Mouse (Mus musculus) midbrain, embryonic 15.5 days (tissue): ENCODE measurements around the gene Kif6. TPM values are rescaled to one million over a fixed set of nuclear protein-coding genes. Genes with fewer than 3 reads are reported as not detected.

ENCODE experiments used
- ATAC-seq: fragments of 200-750 bp; cut with Nextera tagmentation; replicated peaks from 2 replicates; pipeline ENCODE4 v1.8.0; 2017; ENCODE audit warnings: moderate TSS enrichment
- H3K27ac ChIP-seq: fragments of 300-500 bp; sonication (generic); 2 replicates; pipeline ENCODE4 v1.5.1; 2015; ENCODE audit warnings: mild to moderate bottlenecking, inconsistent platforms
- H3K27me3 ChIP-seq: fragments of 300-500 bp; sonication (generic); replicated peaks from 2 replicates; pipeline ENCODE4 v1.6.1; 2015; ENCODE audit warnings: inconsistent platforms
- H3K36me3 ChIP-seq: fragments of 300-500 bp; sonication (generic); replicated peaks from 2 replicates; pipeline ENCODE4 v1.6.1; 2015; ENCODE audit warnings: inconsistent platforms
- H3K4me1 ChIP-seq: fragments of 300-500 bp; sonication (generic); 2 replicates; pipeline ENCODE4 v1.6.1; 2015; ENCODE audit warnings: inconsistent platforms
- H3K4me2 ChIP-seq: fragments of 300-500 bp; sonication (generic); 2 replicates; pipeline ENCODE4 v1.6.1; 2015; ENCODE audit warnings: inconsistent platforms, mild to moderate bottlenecking, moderate library complexity
- H3K4me3 ChIP-seq: fragments of 300-500 bp; sonication (generic); 2 replicates; pipeline ENCODE4 v1.5.1; 2015; ENCODE audit warnings: mild to moderate bottlenecking, inconsistent platforms
- H3K9ac ChIP-seq: fragments of 300-500 bp; sonication (generic); 2 replicates; pipeline ENCODE4 v1.6.1; 2015; ENCODE audit warnings: mild to moderate bottlenecking, inconsistent platforms
- H3K9me3 ChIP-seq: fragments of 300-500 bp; sonication (generic); 2 replicates; pipeline ENCODE4 v1.6.1; 2016; ENCODE audit warnings: inconsistent platforms
- WGBS: fragments of 180-500 bp; shearing (Covaris S2); methylation state at CpG from one replicate; pipeline ENCODE4 v1.1.7; 2015; ENCODE audit warnings: mixed read lengths; 5-methylcytosine and 5-hydroxymethylcytosine counted together
- polyA plus RNA-seq: library from polyadenylated mRNA; unstranded; fragments of >200 nt; fragmentation: Nextera tagmentation; extraction: Ambion mirVana; gene quantifications from 2 replicates; pipeline ENCODE4 v1.2.1, GENCODE M21; 2015

Gene Kif6
- polyA plus RNA-seq, 1 experiment from 2014 or later = 2.8 TPM

DNA sequence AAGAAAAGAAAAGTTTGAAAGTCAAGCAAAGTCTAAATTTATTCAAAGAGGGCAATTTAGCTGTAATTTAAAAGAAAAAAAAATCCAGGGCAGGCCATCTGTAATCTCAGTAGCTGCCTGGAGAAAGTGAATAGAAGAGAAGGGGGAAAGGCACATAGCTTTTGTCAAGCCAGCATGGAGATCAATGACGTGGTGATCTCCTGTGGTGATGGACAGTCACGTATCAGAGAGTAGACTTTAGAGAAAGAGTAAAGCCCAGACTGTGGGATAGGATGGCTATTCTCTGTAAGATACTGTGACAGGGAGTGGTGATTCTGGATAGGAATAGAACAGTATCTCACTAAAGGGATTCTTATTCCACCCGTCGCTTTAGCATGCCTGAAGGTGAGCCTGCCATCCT is 192.5 kb downstream of the Kif6 start:
- ATAC-seq = no peak
- no peaks in the 10 kb centered on the region for H3K9me3 ChIP-seq
- no peak overlapping the region for H3K4me2 ChIP-seq
- H3K27me3 ChIP-seq = no peaks in the 10 kb centered on the region
- 65% methylated on average over 4 of the region's 4 CpGs for WGBS
- no peaks in the 10 kb centered on the region for H3K4me1 ChIP-seq
- no peak overlapping the region for H3K27ac ChIP-seq
- H3K9ac ChIP-seq = no peak overlapping the region
- no peaks in the 10 kb centered on the region for H3K36me3 ChIP-seq
- H3K4me3 ChIP-seq = no peak overlapping the region

GRCm38 (mm10) chr17:49808712-49809343 is 193.9 kb downstream of the Kif6 start:
- Histone ChIP-seq H3K4me2 (no peak overlapping the region), H3K9me3 (no peaks in the 10 kb centered on the region), H3K9ac (no peak overlapping the region), H3K36me3 (no peaks in the 10 kb centered on the region), H3K4me1 (no peaks in the 10 kb centered on the region), H3K4me3 (no peak overlapping the region), H3K27ac (no peak overlapping the region), H3K27me3 (no peaks in the 10 kb centered on the region)
- WGBS = 71% methylated on average over 6 of the region's 6 CpGs
- ATAC-seq = no peak

DNA sequence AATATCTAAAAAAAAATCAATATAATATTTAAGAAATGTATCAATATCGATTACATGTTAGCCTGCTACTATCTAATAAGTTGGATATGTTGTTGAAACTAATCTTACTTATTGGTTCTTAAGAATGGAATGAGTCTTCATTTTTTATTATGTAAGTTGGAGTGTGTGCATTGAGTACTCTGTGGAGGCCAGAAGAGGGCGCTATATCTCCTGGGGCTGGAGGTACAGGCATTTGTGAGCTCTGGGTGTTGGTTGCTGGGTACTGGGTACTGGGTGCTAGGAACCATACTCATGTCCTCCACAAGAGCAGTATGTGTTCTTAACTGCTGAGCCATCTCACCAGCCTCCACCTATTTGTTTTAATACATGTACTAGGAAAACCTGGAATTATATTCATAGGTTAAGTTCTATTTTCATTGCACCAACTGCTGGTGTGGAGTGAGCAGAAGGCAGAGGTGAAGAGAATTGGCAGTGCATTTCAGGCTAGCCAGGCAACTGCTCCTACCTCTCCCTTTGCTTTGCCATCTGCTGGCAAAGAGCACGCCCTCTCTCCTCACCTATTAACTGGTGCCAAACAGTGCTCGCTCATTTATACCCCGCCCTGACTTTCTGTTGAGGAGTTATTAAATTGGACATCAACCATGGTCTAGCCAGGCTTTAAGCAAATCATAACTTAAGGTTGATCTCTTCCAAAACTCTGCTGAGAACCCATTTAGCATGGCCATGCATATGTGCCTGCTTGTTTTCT is 199.1 kb downstream of the Kif6 start:
- no peaks in the 10 kb centered on the region for H3K36me3 ChIP-seq
- H3K4me3 ChIP-seq = no peak overlapping the region
- no peak for ATAC-seq
- H3K27me3 ChIP-seq = no peaks in the 10 kb centered on the region
- 88% methylated on average over 5 of the region's 5 CpGs for WGBS
- H3K9me3 ChIP-seq = no peaks in the 10 kb centered on the region
- H3K9ac ChIP-seq = no peak overlapping the region
- no peak overlapping the region for H3K4me2 ChIP-seq
- peaks cover 11% of the 10 kb centered on the region for H3K4me1 ChIP-seq
- no peak overlapping the region for H3K27ac ChIP-seq

GRCm38 (mm10) chr17:49816067-49816565 is 201.2 kb downstream of the Kif6 start:
- ATAC-seq = peak; percentile 81
- Histone ChIP-seq H3K9me3 (no peaks in the 10 kb centered on the region), H3K9ac (no peak overlapping the region), H3K36me3 (no peaks in the 10 kb centered on the region), H3K4me2 (no peak overlapping the region), H3K27ac (no peak overlapping the region), H3K27me3 (no peaks in the 10 kb centered on the region), H3K4me1 (peaks cover 11% of the 10 kb centered on the region), H3K4me3 (no peak overlapping the region)
- WGBS = 26% methylated on average over 5 of the region's 5 CpGs

- WGBS = 36% methylated on average over 5 of the region's 5 CpGs
Measured at GRCm38 (mm10) chr17:49816703-49817102, 201.8 kb downstream of the Kif6 start.

GRCm38 (mm10) chr17:49820203-49820602 is 205.3 kb downstream of the Kif6 start:
- H3K4me2 ChIP-seq = no peak overlapping the region
- no peak overlapping the region for H3K9ac ChIP-seq
- H3K9me3 ChIP-seq = no peaks in the 10 kb centered on the region
- no peaks in the 10 kb centered on the region for H3K27me3 ChIP-seq
- no peaks in the 10 kb centered on the region for H3K36me3 ChIP-seq
- H3K4me3 ChIP-seq = no peak overlapping the region
- ATAC-seq = no peak
- H3K4me1 ChIP-seq = peaks cover 11% of the 10 kb centered on the region
- H3K27ac ChIP-seq = no peak overlapping the region
- 94% methylated on average over 4 of the region's 4 CpGs for WGBS

More at GRCm38 (mm10) chr17:49816703-49817102, 201.8 kb downstream of the Kif6 start:
- no peak overlapping the region for H3K27ac ChIP-seq
- H3K9ac ChIP-seq = no peak overlapping the region
- no peaks in the 10 kb centered on the region for H3K9me3 ChIP-seq
- H3K4me2 ChIP-seq = no peak overlapping the region
- no peaks in the 10 kb centered on the region for H3K27me3 ChIP-seq
- H3K36me3 ChIP-seq = no peaks in the 10 kb centered on the region
- peak; percentile 87 for ATAC-seq
- H3K4me3 ChIP-seq = no peak overlapping the region
- H3K4me1 ChIP-seq = peaks cover 11% of the 10 kb centered on the region

DNA sequence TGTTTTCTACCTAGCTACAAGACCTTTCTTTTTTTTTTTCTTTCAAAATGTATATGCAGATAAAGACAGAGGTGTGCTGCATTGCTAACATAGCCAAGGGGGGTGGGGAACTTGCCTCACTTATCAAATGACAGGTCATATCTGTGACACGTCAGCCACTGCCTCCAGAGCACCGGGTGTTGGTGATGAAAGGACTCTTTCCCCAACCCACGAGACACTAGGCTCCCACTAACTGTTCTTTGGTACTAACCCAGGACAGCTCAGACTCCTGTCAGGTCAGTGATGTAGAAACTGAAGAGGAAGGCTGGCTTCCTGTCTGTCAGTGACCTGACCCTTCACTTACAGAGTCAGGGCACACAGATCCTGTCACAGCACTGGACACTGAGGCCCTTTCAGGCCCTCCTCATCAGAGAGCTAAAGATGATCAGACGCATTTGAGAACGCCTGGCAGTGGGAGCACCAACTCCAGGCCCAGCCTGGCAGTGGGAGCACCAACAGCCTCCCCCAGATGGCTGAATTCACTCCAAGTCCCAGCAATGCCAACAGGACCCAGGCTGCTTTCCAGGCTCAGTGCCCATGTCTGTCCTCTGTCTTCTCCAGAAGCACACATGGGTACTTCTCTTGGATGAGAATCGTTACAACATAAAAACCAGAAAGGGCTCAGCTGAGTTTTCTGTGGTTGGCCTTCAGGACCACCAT is 209.4 kb downstream of the Kif6 start:
- H3K4me3 ChIP-seq = no peak overlapping the region
- no peak for ATAC-seq
- 77% methylated on average over 6 of the region's 6 CpGs for WGBS
- no peak overlapping the region for H3K9ac ChIP-seq
- no peaks in the 10 kb centered on the region for H3K4me1 ChIP-seq
- H3K9me3 ChIP-seq = no peaks in the 10 kb centered on the region
- no peaks in the 10 kb centered on the region for H3K36me3 ChIP-seq
- H3K27me3 ChIP-seq = no peaks in the 10 kb centered on the region
- no peak overlapping the region for H3K27ac ChIP-seq
- H3K4me2 ChIP-seq = no peak overlapping the region

GRCm38 (mm10) chr17:49824841-49825450 is 210.0 kb downstream of the Kif6 start:
- no peak for ATAC-seq

DNA sequence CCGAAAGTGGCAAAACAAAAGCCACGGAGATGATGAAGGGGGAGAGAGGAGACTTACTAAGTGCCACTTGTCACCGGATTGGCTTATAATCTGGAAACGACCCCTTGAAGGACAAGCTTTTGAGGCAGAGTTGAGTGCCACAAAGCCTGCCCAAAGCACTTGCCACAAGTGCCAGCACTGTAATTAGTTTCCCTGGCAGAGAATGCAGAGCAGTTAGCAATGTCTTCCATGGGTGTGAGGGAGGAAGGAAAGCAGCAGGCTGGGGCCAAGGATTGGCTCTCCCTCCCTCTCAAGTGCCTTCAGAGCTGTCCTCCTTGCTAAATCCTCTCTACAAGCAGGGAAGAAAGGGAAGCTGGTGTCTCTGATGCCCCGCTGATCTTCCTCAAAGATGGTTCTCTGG is 210.9 kb downstream of the Kif6 start:
- Histone ChIP-seq H3K4me1 (no peaks in the 10 kb centered on the region), H3K9ac (no peak overlapping the region), H3K9me3 (no peaks in the 10 kb centered on the region), H3K36me3 (no peaks in the 10 kb centered on the region), H3K27ac (no peak overlapping the region), H3K4me3 (no peak overlapping the region), H3K27me3 (no peaks in the 10 kb centered on the region), H3K4me2 (no peak overlapping the region)
- WGBS = 71% methylated on average over 5 of the region's 5 CpGs
- ATAC-seq = no peak

More at GRCm38 (mm10) chr17:49824841-49825450, 210.0 kb downstream of the Kif6 start:
- Histone ChIP-seq H3K36me3 (no peaks in the 10 kb centered on the region), H3K27ac (no peak overlapping the region), H3K9me3 (no peaks in the 10 kb centered on the region), H3K4me2 (no peak overlapping the region), H3K9ac (no peak overlapping the region), H3K4me3 (no peak overlapping the region), H3K4me1 (no peaks in the 10 kb centered on the region), H3K27me3 (no peaks in the 10 kb centered on the region)
- WGBS = 92% methylated on average over 7 of the region's 7 CpGs

DNA sequence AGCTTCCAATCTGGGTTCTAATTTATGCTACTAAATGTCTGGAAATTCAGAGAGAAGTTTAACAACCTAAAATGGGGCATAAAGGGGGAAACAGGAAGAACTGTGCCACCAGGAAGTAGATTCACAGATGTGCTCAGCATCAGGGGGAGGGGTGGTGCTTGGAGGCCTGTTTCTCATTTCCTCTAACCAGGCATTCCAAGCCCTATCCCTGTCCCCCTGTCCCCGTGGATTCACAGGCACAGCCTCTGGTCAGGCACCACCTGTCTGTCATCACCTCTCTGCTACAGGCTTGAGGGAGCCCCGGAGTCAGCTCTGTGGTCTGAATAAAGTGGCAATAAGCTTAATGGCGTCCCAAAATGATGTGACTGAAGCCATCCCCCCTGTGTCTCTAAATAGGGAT is 216.8 kb downstream of the Kif6 start:
- Histone ChIP-seq H3K9me3 (no peaks in the 10 kb centered on the region), H3K36me3 (no peaks in the 10 kb centered on the region), H3K4me2 (no peak overlapping the region), H3K4me3 (no peak overlapping the region), H3K27ac (no peak overlapping the region), H3K4me1 (no peaks in the 10 kb centered on the region), H3K9ac (no peak overlapping the region), H3K27me3 (no peaks in the 10 kb centered on the region)
- 66% methylated on average over 3 of the region's 3 CpGs for WGBS
- no peak for ATAC-seq

- no peaks in the 10 kb centered on the region for H3K4me1 ChIP-seq
- no peak overlapping the region for H3K27ac ChIP-seq
- no peaks in the 10 kb centered on the region for H3K9me3 ChIP-seq
- H3K27me3 ChIP-seq = no peaks in the 10 kb centered on the region
- no peak for ATAC-seq
- no peak overlapping the region for H3K4me2 ChIP-seq
- WGBS = 84% methylated on average over 5 of the region's 5 CpGs
- no peaks in the 10 kb centered on the region for H3K36me3 ChIP-seq
- H3K4me3 ChIP-seq = no peak overlapping the region
- no peak overlapping the region for H3K9ac ChIP-seq
Measured at GRCm38 (mm10) chr17:49834044-49834545, 219.2 kb downstream of the Kif6 start.

GRCm38 (mm10) chr17:49837417-49837816 is 222.5 kb downstream of the Kif6 start:
- no peaks in the 10 kb centered on the region for H3K4me1 ChIP-seq
- H3K4me3 ChIP-seq = no peak overlapping the region
- no peak overlapping the region for H3K9ac ChIP-seq
- no peaks in the 10 kb centered on the region for H3K27me3 ChIP-seq
- ATAC-seq = no peak
- no peaks in the 10 kb centered on the region for H3K9me3 ChIP-seq
- no peaks in the 10 kb centered on the region for H3K36me3 ChIP-seq
- H3K4me2 ChIP-seq = no peak overlapping the region
- no peak overlapping the region for H3K27ac ChIP-seq
- 59% methylated on average over 5 of the region's 5 CpGs for WGBS
